Comparison of ENCODE assay signal across 10 mouse cellular contexts in the genomic region with DNA sequence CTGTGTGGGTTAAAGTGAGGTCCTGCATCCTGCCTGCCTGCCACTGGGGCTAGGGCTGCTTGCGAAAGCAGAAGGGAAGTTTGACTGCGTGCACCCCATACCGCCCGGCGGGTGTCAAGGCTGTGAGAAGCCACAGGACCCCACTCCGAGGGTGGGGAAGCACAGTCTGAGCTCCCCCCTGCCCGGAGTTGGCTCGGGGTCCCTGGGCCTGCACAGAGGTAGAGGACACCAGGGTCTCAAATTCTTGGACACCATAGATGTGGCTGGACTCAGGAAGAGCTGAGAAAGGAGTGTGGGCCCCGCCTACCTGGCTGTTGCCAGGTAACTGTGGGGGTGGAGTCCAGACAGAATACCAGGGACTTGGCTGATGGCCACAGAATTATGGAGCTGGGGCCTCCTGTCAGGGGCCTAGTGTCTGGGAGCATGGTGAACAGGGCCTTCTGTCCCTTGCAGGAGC.
DNase-seq lines count a peak whose midpoint lies in the region; ATAC-seq and TF ChIP-seq lines count a peak whose summit lies in the region.
"Had no signal": no experiment of that assay in that cellular context is flagged by ENCODE, and none has a peak within 500 bp of the region (broad histone marks: within the 10 kb centered on the region; RNA-seq: fewer than 3 reads in every experiment).

No protein-coding gene starts in this region.

- no peaks in the 10 kb centered on the region for H3K9me3 ChIP-seq in ES-E14 (ENCODE audit: control insufficient read depth, insufficient read depth, low read depth, low read length)
- H3K9me3 ChIP-seq in intestine, embryonic 14.5 days (ENCODE audit: control insufficient read depth, low read length): no peaks in the 10 kb centered on the region

- ATAC-seq in intestine, embryonic 14.5 days (replicated peaks; ENCODE audit: low FRiP score, low TSS enrichment, low read depth): peak; percentile 81
- ATAC-seq: inflammation-experienced regulatory T-cells, adult 6 months; Patski had no signal

- peak overlapping the region; percentile 18; the same call in 1 of the 2 replicates for H3K4me2 ChIP-seq in intestine, embryonic 14.5 days (ENCODE audit: low read length)

- H3K9ac ChIP-seq in ES-E14 (ENCODE audit: insufficient read depth, low read depth, low read length, poor library complexity, severe bottlenecking): no peak overlapping the region
- H3K9ac ChIP-seq in intestine, embryonic 14.5 days (ENCODE audit: low read length): no peak overlapping the region

- H3K27ac ChIP-seq in ES-E14 (ENCODE audit: insufficient read depth, low read depth, low read length, poor library complexity, severe bottlenecking): no peak overlapping the region
- H3K27ac ChIP-seq in intestine, embryonic 14.5 days (ENCODE audit: low read depth): no peak overlapping the region

- in situ Hi-C loops in ES-E14 (cut with MboI; ENCODE audit: low sequenced_read_pairs in 2 of 2, unreplicated experiment in 2 of 2): no loop called here

- no peaks in the 10 kb centered on the region for H3K4me1 ChIP-seq in ES-E14 (ENCODE audit: control insufficient read depth in 2 of 2, insufficient read depth in 2 of 2, low read length in 2 of 2, poor library complexity in 1 of 2)
- H3K4me1 ChIP-seq in intestine, embryonic 14.5 days (replicated peaks; ENCODE audit: control insufficient read depth, insufficient read depth, low read length): peaks cover 4% of the 10 kb centered on the region; the same call in 1 of the 2 replicates

- 24% methylated on average over 9 of the region's 9 CpGs for WGBS in intestine, embryonic 14.5 days

- no peaks in the 10 kb centered on the region for H3K27me3 ChIP-seq in intestine, embryonic 14.5 days (replicated peaks; ENCODE audit: control insufficient read depth, insufficient read depth, low read length)

- peak overlapping the region in 1 of 2 experiments; percentile 58; a peak in 1 of 4 replicates for H3K4me3 ChIP-seq in ES-E14 (ENCODE audit: insufficient read depth in 1 of 2, low read depth in 1 of 2, low read length in 2 of 2, poor library complexity in 1 of 2, severe bottlenecking in 1 of 2)
- no peak overlapping the region for H3K4me3 ChIP-seq in intestine, embryonic 14.5 days (ENCODE audit: low read depth, low read length)

- no peaks in the 10 kb centered on the region for H3K36me3 ChIP-seq in ES-E14 (ENCODE audit: control insufficient read depth, insufficient read depth, low read length, poor library complexity, severe bottlenecking)
- no peaks in the 10 kb centered on the region for H3K36me3 ChIP-seq in intestine, embryonic 14.5 days (ENCODE audit: control insufficient read depth, insufficient read depth, low read length)

- DNase-seq in embryo, embryonic 9.5 days (ENCODE audit: extremely low spot score): peak; percentile 4
- no peak for DNase-seq in embryo, embryonic 10 days (ENCODE audit: low spot score)
- DNase-seq in kidney, postnatal 10 days: peak; percentile 5
- no peak for DNase-seq in kidney, adult 9 months
- peak; percentile 2 for DNase-seq in ES-E14 (ENCODE audit: low read depth, low spot score)
- DNase-seq in intestine, embryonic 14.5 days (ENCODE audit: low spot score): peak; percentile 66
- no peak for DNase-seq in left cerebral cortex, adult 11 months (ENCODE audit: low spot score)
- no peak for DNase-seq in adrenal gland, postnatal 10 days

TF ChIP-seq in ES-E14, 5 proteins besides CTCF, POLR2A, EP300 and RAD21:
- TF ChIP-seq MAFK (IDR thresholded peaks at IDR 0.05; ENCODE audit: insufficient read depth, low read depth, low read length) (no peak), ZNF384 (IDR thresholded peaks at IDR 0.05; ENCODE audit: low read depth, low read length) (no peak), HCFC1 (IDR thresholded peaks at IDR 0.05; ENCODE audit: borderline replicate concordance, insufficient read depth, low read length) (no peak), ZC3H11A (IDR thresholded peaks at IDR 0.05; ENCODE audit: borderline replicate concordance, low read depth, low read length) (no peak), CHD2 (IDR thresholded peaks at IDR 0.05; ENCODE audit: low read depth, low read length) (no peak)

Comparison
In these comparisons a context has a peak if more than half of its experiments do, and no peak if none do; other contexts are left out.
1. DNase-seq: peak in embryo, embryonic 9.5 days (single experiment), kidney, postnatal 10 days (single experiment), ES-E14 (single experiment) and intestine, embryonic 14.5 days (single experiment); none in embryo, embryonic 10 days (single experiment), kidney, adult 9 months (single experiment), left cerebral cortex, adult 11 months (single experiment) and adrenal gland, postnatal 10 days (single experiment).